Mouse (Mus musculus) CH12.LX (cell line): ENCODE results near the gene Egfl8. TPM values are rescaled to one million over a fixed set of nuclear protein-coding genes. Genes with fewer than 3 reads are reported as not detected.

Experiments used
- DNase-seq: peaks from one replicate; pipeline ENCODE4 v3.0.0-alpha.2; 2013; ENCODE audit errors: extremely low read depth
- H3K27ac ChIP-seq: 2 replicates; pipeline ENCODE4 v1.5.1; 2012; ENCODE audit warnings: low read depth, mild to moderate bottlenecking, control low read depth, moderate library complexity; ENCODE audit not compliant: insufficient read depth
- H3K27me3 ChIP-seq: replicated peaks from 2 replicates; pipeline ENCODE3; 2012; ENCODE audit warnings: inconsistent platforms
- H3K36me3 ChIP-seq, 2 experiments: replicated peaks in 1 of 2; 2 replicates each; pipeline versions ENCODE3 to v1.6.1; 2012; ENCODE audit warnings: inconsistent platforms in 1 of 2, low read length in 1 of 2, mild to moderate bottlenecking in 1 of 2, mixed read lengths in 1 of 2, moderate library complexity in 1 of 2; ENCODE audit not compliant: control insufficient read depth in 1 of 2, insufficient read depth in 1 of 2
- H3K4me1 ChIP-seq, 2 experiments: 2 replicates each; pipeline ENCODE4 v1.6.1; 2012; ENCODE audit warnings: inconsistent platforms in 1 of 2, moderate library complexity in 1 of 2; ENCODE audit not compliant: insufficient read depth in 2 of 2, control insufficient read depth in 1 of 2
- H3K4me2 ChIP-seq: 2 replicates; pipeline ENCODE4 v1.6.1; 2012; ENCODE audit warnings: low read depth, mild to moderate bottlenecking, control low read depth; ENCODE audit not compliant: poor library complexity, insufficient read depth, severe bottlenecking
- H3K4me3 ChIP-seq, 3 experiments: fragments of 150-350 bp in 1 of 3; sonication (generic) in 1 of 3; replicated peaks in 1 of 3; 2 replicates each; pipeline versions ENCODE3 to v1.5.1; 2011 to 2012; ENCODE audit warnings: low read depth in 2 of 3, low read length in 2 of 3, mild to moderate bottlenecking in 2 of 3, moderate library complexity in 2 of 3, control low read depth in 1 of 3, improper control_type of control experiment in 1 of 3, inconsistent platforms in 1 of 3, mixed read lengths in 1 of 3; ENCODE audit not compliant: poor library complexity in 1 of 3
- H3K79me2 ChIP-seq: replicated peaks from 2 replicates; pipeline ENCODE4 v1.6.1; 2012; ENCODE audit warnings: mild to moderate bottlenecking, moderate library complexity; ENCODE audit not compliant: control insufficient read depth, poor library complexity, insufficient read depth, severe bottlenecking; ENCODE audit errors: extremely low read depth
- H3K9ac ChIP-seq: 2 replicates; pipeline ENCODE4 v1.6.1; 2012; ENCODE audit warnings: low read depth, mild to moderate bottlenecking, control low read depth, moderate library complexity; ENCODE audit not compliant: insufficient read depth
- H3K9me3 ChIP-seq: replicated peaks from 2 replicates; pipeline ENCODE3; 2012; ENCODE audit warnings: low read length, inconsistent platforms, mixed read lengths
- BHLHE40 ChIP-seq: IDR thresholded peaks from 2 replicates; pipeline ENCODE4 v1.6.1; 2011; ENCODE audit warnings: mild to moderate bottlenecking, low read depth, low read length, improper control_type of control experiment
- CHD1 ChIP-seq: IDR thresholded peaks from 2 replicates; pipeline ENCODE4 v1.6.1; 2012; ENCODE audit warnings: low read depth, low read length, improper control_type of control experiment, inconsistent platforms
- CHD2 ChIP-seq: IDR thresholded peaks from 2 replicates; pipeline ENCODE4 v1.6.1; 2011; ENCODE audit warnings: low read length, improper control_type of control experiment
- ELF1 ChIP-seq: IDR thresholded peaks from 2 replicates; pipeline ENCODE4 v1.6.1; 2014; ENCODE audit warnings: low read depth, mild to moderate bottlenecking, inconsistent platforms, low read length, improper control_type of control experiment
- EP300 ChIP-seq: IDR thresholded peaks from 2 replicates; pipeline ENCODE4 v1.6.1; 2011; ENCODE audit warnings: low read length, improper control_type of control experiment
- ETS1 ChIP-seq: conservative IDR thresholded peaks from 2 replicates; pipeline ENCODE4 v1.6.1; 2012; ENCODE audit warnings: low read depth, mild to moderate bottlenecking, inconsistent platforms, low read length, improper control_type of control experiment, moderate library complexity
- GABPA ChIP-seq: IDR thresholded peaks from 2 replicates; pipeline ENCODE4 v1.6.1; 2012; ENCODE audit warnings: low read depth, low read length, improper control_type of control experiment, inconsistent platforms; ENCODE audit not compliant: insufficient replicate concordance
- HCFC1 ChIP-seq: IDR thresholded peaks from 2 replicates; pipeline ENCODE4 v1.6.1; 2012; ENCODE audit warnings: low read depth, mild to moderate bottlenecking, inconsistent platforms, low read length, improper control_type of control experiment
- KAT2A ChIP-seq: IDR thresholded peaks from 2 replicates; pipeline ENCODE4 v1.6.1; 2012; ENCODE audit warnings: low read length, improper control_type of control experiment, inconsistent platforms; ENCODE audit not compliant: insufficient replicate concordance
- MAFK ChIP-seq: IDR thresholded peaks from 2 replicates; pipeline ENCODE4 v1.6.1; 2011; ENCODE audit warnings: low read length, improper control_type of control experiment; ENCODE audit not compliant: insufficient replicate concordance
- MAX ChIP-seq: IDR thresholded peaks from 2 replicates; pipeline ENCODE4 v1.6.1; 2011; ENCODE audit warnings: low read length, improper control_type of control experiment
- MEF2A ChIP-seq: IDR thresholded peaks from 2 replicates; pipeline ENCODE4 v1.6.1; 2014; ENCODE audit warnings: low read depth, mild to moderate bottlenecking, inconsistent platforms, low read length, improper control_type of control experiment, borderline replicate concordance
- MXI1 ChIP-seq: IDR thresholded peaks from 2 replicates; pipeline ENCODE4 v1.6.1; 2011; ENCODE audit warnings: mild to moderate bottlenecking, low read depth, low read length, improper control_type of control experiment
- MYC ChIP-seq: IDR thresholded peaks from 2 replicates; pipeline ENCODE4 v1.6.1; 2011; ENCODE audit warnings: low read depth, mild to moderate bottlenecking, improper control_type of control experiment, low read length
- NELFE ChIP-seq: IDR thresholded peaks from 2 replicates; pipeline ENCODE4 v1.6.1; 2011; ENCODE audit warnings: low read depth, low read length, improper control_type of control experiment
- NRF1 ChIP-seq: IDR thresholded peaks from 2 replicates; pipeline ENCODE4 v1.6.1; 2014; ENCODE audit warnings: low read depth, mild to moderate bottlenecking, inconsistent platforms, low read length, improper control_type of control experiment, moderate library complexity
- POLR2A ChIP-seq: IDR thresholded peaks from 2 replicates; pipeline ENCODE4 v1.6.1; 2011; ENCODE audit warnings: low read depth, mild to moderate bottlenecking, improper control_type of control experiment, low read length
- POLR2AphosphoS2 ChIP-seq: IDR thresholded peaks from 2 replicates; pipeline ENCODE4 v1.6.1; 2011; ENCODE audit warnings: low read depth, low read length, improper control_type of control experiment
- RCOR1 ChIP-seq: conservative IDR thresholded peaks from 2 replicates; pipeline ENCODE4 v1.6.1; 2012; ENCODE audit warnings: low read depth, mild to moderate bottlenecking, inconsistent platforms, low read length, improper control_type of control experiment
- SIN3A ChIP-seq: IDR thresholded peaks from 2 replicates; pipeline ENCODE4 v1.6.1; 2012; ENCODE audit warnings: low read length, improper control_type of control experiment, inconsistent platforms
- SMC3 ChIP-seq: IDR thresholded peaks from 2 replicates; pipeline ENCODE4 v1.6.1; 2011; ENCODE audit warnings: low read depth, low read length, improper control_type of control experiment
- TCF12 ChIP-seq: IDR thresholded peaks from 2 replicates; pipeline ENCODE4 v1.6.1; 2014; ENCODE audit warnings: low read depth, mild to moderate bottlenecking, inconsistent platforms, low read length, improper control_type of control experiment
- UBTF ChIP-seq: IDR thresholded peaks from 2 replicates; pipeline ENCODE4 v1.6.1; 2012; ENCODE audit warnings: low read depth, mild to moderate bottlenecking, inconsistent platforms, low read length, improper control_type of control experiment, moderate library complexity
- USF1 ChIP-seq: IDR thresholded peaks from 2 replicates; pipeline ENCODE4 v1.6.1; 2014; ENCODE audit warnings: low read depth, mild to moderate bottlenecking, inconsistent platforms, low read length, improper control_type of control experiment
- ZMIZ1 ChIP-seq: IDR thresholded peaks from 2 replicates; pipeline ENCODE4 v1.6.1; 2012; ENCODE audit warnings: low read depth, mild to moderate bottlenecking, inconsistent platforms, low read length, improper control_type of control experiment
- dilution Hi-C: fragments of 300-500 bp; cut with MboI; formaldehyde crosslinking; loops from 2 replicates; pipeline ENCODE4 v1.14.3; 2020; ENCODE audit warnings: low sequenced_read_pairs; ENCODE audit not compliant: extremely low pct_unique_long_range_greater_than_20kb, extremely low pct_ligation_motif_present
- in situ Hi-C: fragments of 300-500 bp; cut with MboI; formaldehyde crosslinking; loops from 3 replicates; pipeline ENCODE4 v1.14.3; 2019; ENCODE audit warnings: low sequenced_read_pairs, low pct_ligation_motif_present, low pct_unique_long_range_greater_than_20kb, mixed read lengths
- polyA plus RNA-seq: library from polyadenylated mRNA; unstranded; fragments of >175 nt; gene quantifications from 2 replicates; pipeline ENCODE4 v1.2.1, GENCODE M21; 2012; ENCODE audit warnings: low read depth; ENCODE audit not compliant: insufficient read length
- total RNA-seq, 2 experiments: library from RNA; depleted of rRNA; stranded (reverse); fragments of 300-350 nt in 1 of 2; fragments of >200 nt in 1 of 2; gene quantifications; 2 replicates each; pipeline ENCODE4 v1.2.3; 2012 to 2014

Gene Egfl8
- total and polyA plus RNA-seq, 3 experiments, result not detected

DNA sequence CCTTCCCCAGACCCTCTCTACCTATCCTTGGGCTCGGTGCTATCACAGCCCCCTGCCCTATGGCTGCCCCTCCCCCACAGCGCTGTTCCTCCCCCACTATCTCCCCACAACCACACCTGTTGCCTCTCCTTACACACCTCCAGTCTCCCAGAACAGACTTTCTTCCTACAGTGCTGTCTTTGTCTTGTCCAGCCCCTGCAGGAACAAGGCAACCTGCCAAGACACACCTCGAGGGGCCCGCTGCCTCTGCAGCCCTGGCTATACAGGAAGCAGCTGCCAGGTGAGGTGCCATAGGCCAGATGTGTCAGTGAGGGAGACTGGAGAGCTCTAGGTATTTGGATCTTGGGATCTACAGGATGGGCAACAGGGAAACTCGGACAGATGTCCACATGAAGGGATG lies 39.2 kb downstream of the Egfl8 start:
- peaks cover 4% of the 10 kb centered on the region for H3K27me3 ChIP-seq
- H3K27ac ChIP-seq, result no peak overlapping the region
- no peak overlapping the region for H3K9ac ChIP-seq
- H3K36me3 ChIP-seq, result no peaks in the 10 kb centered on the region
- DNase-seq, result no peak
- no peak overlapping the region for H3K4me2 ChIP-seq
- dilution Hi-C loops (no loop called here), in situ Hi-C loops (no loop called here)
- no peak for TF ChIP-seq HCFC1
- TF ChIP-seq ETS1, result no peak
- TF ChIP-seq EP300, result no peak
- no peak for TF ChIP-seq MAX
- TF ChIP-seq GABPA, result no peak
- no peak for TF ChIP-seq CHD1
- no peak for TF ChIP-seq MYC
- no peak for TF ChIP-seq SMC3
- no peak for TF ChIP-seq MAFK
- no peak for TF ChIP-seq NELFE
- no peak for TF ChIP-seq SIN3A
- no peak for TF ChIP-seq ZMIZ1
- TF ChIP-seq CHD2, result no peak
- peaks cover 4% of the 10 kb centered on the region for H3K9me3 ChIP-seq
- no peaks in the 10 kb centered on the region for H3K79me2 ChIP-seq
- H3K4me1 ChIP-seq, result peaks cover 4 to 19% of the 10 kb centered on the region in 2 experiments
- no peak overlapping the region for H3K4me3 ChIP-seq

DNA sequence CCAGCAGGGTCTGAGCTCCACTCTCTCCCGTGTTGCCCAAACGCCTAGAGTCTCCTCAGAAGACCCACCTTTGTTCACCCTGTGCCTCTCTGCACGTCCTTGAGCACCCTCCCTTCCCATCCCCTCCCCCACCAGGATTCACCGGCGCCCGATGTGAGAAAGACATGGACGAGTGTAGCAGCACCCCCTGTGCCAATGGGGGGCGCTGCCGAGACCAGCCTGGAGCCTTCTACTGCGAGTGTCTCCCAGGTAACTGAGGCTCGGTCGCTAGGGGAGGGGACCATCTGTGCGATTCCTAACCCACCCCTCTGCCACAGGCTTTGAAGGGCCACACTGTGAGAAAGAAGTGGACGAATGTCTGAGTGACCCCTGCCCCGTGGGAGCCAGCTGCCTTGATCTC lies 43.4 kb downstream of the Egfl8 start:
- TF ChIP-seq USF1, result no peak
- TF ChIP-seq POLR2A, result no peak
- no peak for TF ChIP-seq TCF12
- TF ChIP-seq CHD2, result no peak
- no peak for TF ChIP-seq POLR2AphosphoS2
- no peak for TF ChIP-seq SIN3A
- TF ChIP-seq KAT2A, result no peak
- TF ChIP-seq MEF2A, result no peak
- TF ChIP-seq ELF1, result no peak
- no peak for TF ChIP-seq RCOR1
- no peak for TF ChIP-seq GABPA
- no peak for TF ChIP-seq UBTF
- no peak for TF ChIP-seq NRF1
- no peak for TF ChIP-seq MXI1
- no peak for TF ChIP-seq BHLHE40
- no peak for TF ChIP-seq MAFK
- Histone ChIP-seq H3K4me1 (peaks cover 2 to 7% of the 10 kb centered on the region in 2 experiments; a peak in 3 of 4 replicates), H3K79me2 (no peaks in the 10 kb centered on the region), H3K4me2 (no peak overlapping the region), H3K36me3 (no peaks in the 10 kb centered on the region), H3K27me3 (peaks cover 23% of the 10 kb centered on the region), H3K4me3 (no peak overlapping the region), H3K9ac (no peak overlapping the region), H3K27ac (no peak overlapping the region), H3K9me3 (peaks cover 4% of the 10 kb centered on the region)
- DNase-seq, result no peak
- in situ Hi-C loops, result no loop called here
- dilution Hi-C loops, result no loop called here
